Mouse (Mus musculus) bone marrow macrophage, adult 2 months (primary cell): ENCODE results near the gene Esm1. TPM values are rescaled to one million over a fixed set of nuclear protein-coding genes. Genes with fewer than 3 reads are reported as not detected.

Experiments used
- H3K27ac ChIP-seq: 2 replicates; pipeline ENCODE4 v1.5.1; 2012; ENCODE audit warnings: low read depth, low read length; ENCODE audit not compliant: insufficient read depth
- H3K4me1 ChIP-seq: 2 replicates; pipeline ENCODE4 v1.6.1; 2012; ENCODE audit warnings: low read length; ENCODE audit not compliant: control insufficient read depth, insufficient read depth
- H3K4me3 ChIP-seq: 2 replicates; pipeline ENCODE4 v1.5.1; 2012; ENCODE audit warnings: mild to moderate bottlenecking, low read length, moderate library complexity; ENCODE audit not compliant: insufficient read depth
- CTCF ChIP-seq: IDR thresholded peaks from 2 replicates; pipeline ENCODE4 v1.5.1; 2012; ENCODE audit warnings: low read depth, mild to moderate bottlenecking, low read length, moderate library complexity
- POLR2A ChIP-seq: IDR thresholded peaks from 2 replicates; pipeline ENCODE4 v1.6.1; 2012; ENCODE audit warnings: mild to moderate bottlenecking, low read depth, low read length, borderline replicate concordance
- polyA plus RNA-seq: library from polyadenylated mRNA; stranded (reverse); fragments of >200 nt; gene quantifications from 2 replicates; pipeline ENCODE4 v1.2.4, GENCODE M21; 2012; ENCODE audit not compliant: missing spikeins, insufficient read depth, insufficient read length

Gene Esm1
- polyA plus RNA-seq, 1 experiment, result not detected

GRCm38 (mm10) chr13:113267204-113267603, 57.7 kb downstream of the Esm1 start:
- no peak overlapping the region for H3K27ac ChIP-seq
- no peak for TF ChIP-seq POLR2A
- no peak for TF ChIP-seq CTCF
- H3K4me3 ChIP-seq, result no peak overlapping the region
- H3K4me1 ChIP-seq, result peaks cover 5% of the 10 kb centered on the region

Other genes with a start within 250 kb of the Esm1 start
- gene Ccno, start 221.9 kb upstream of the Esm1 start, polyA plus RNA-seq, result not detected in 2 replicates
- not detected in 2 replicates for gene Mcidas, start 215.8 kb upstream of the Esm1 start, polyA plus RNA-seq
- not detected in 2 replicates for gene Cdc20b, start 174.5 kb upstream of the Esm1 start, polyA plus RNA-seq
- gene Gpx8, start 163.2 kb upstream of the Esm1 start, polyA plus RNA-seq, result 1.1 TPM in 1 of 2 replicates, not detected in the other
- gene Gzma, start 108.7 kb upstream of the Esm1 start, polyA plus RNA-seq, result not detected in 2 replicates
- gene Gzmk, start 16.2 kb downstream of the Esm1 start, polyA plus RNA-seq, result not detected in 2 replicates
- gene BC067074, start 83.5 kb downstream of the Esm1 start, polyA plus RNA-seq, result not detected in 2 replicates